Mouse (Mus musculus) erythroblast, embryonic 14.5 days (primary cell): ENCODE measurements around the gene Plpp3.

Source experiments
- GATA1 ChIP-seq: IDR thresholded peaks from 2 replicates; pipeline ENCODE4 v1.6.1; 2012; ENCODE audit warnings: low read length, inconsistent platforms, mixed read lengths
- TAL1 ChIP-seq: IDR thresholded peaks from 3 replicates; pipeline ENCODE4 v1.6.1; 2012; ENCODE audit warnings: low read length, inconsistent platforms, mixed read lengths

DNA sequence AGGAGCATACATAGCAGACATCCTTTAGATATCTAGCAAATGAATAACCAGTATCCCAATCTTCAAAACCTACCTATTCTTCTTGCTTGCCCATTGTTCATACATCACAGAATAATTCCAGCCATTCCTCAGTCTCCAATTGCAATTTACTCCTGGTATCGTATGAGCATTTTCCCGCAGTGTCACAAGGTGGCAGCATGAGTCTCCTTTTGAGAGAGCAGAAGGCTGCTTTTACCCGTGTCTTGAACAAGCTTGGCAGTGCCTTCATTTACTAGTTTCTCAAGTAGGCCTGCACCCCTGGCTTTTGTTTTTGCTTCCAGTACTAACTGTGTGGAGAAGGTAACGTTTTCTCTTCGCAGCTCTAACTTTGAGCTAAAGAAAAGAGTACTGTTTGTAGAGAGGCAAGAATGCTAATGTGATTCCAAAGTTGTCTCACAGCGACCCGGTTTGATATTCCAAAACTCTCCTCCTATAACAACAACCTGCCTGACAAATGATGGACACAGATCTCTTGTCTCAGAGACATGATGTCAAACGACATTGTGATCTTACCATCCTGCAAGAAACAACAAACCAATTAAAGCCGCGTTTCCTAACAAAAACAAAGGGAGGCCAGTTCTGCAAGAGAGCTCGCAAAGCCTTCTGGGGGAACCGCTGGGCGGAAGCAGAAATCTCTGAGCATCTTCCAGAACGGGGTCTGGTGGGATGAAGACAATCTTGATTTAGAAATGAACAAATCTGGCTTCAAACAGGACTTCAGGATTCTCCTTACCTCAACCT is 5.0 kb upstream of the Plpp3 start:
- TF ChIP-seq GATA1: no peak
- TF ChIP-seq TAL1: no peak
